Mouse (Mus musculus): Measurements from ENCODE around the gene Fam219b. TPM values are rescaled to one million over a fixed set of nuclear protein-coding genes. Genes with fewer than 3 reads are reported as not detected.
A peak's percentile ranks its signal among the peaks of the same experiment; 100 is the strongest.

Fam219b gene
- polyA plus RNA-seq, 2 experiments, result 3.1 to 4.8 TPM

GRCm38 (mm10) chr9:57565741-57566221, 28.5 kb downstream of the Fam219b start:
- no peak overlapping the region for H3K27ac ChIP-seq

DNA sequence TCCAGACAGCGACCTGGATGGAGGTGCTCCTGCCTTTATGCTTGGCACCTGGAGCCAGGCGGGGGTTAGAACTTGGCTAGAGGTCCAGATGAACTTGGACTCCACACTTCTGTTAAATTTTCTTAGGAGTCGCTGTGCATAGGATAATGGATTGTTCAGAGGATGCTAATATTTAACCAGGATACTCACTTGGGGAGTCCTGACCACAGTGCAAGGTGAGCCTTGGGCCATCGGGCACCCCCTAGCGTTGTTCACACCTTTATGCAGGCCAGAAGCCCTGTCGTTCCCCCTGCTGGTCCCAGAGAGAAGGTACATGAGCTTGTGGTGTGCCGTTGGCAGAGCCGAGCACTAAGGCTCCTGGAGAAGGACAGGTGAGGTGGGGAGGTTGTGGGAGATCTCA, 29.5 kb downstream of the Fam219b start:
- 0 out of 2 replicates have a peak, but pooled peaks cover 2% of the 10 kb centered on the region for H3K36me3 ChIP-seq (replicated peaks; ENCODE audit: control insufficient read depth, insufficient read depth, low read depth)
- 62% methylated on average over 8 of the region's 8 CpGs for WGBS (ENCODE audit: insufficient replicate concordance)
- no peak for ATAC-seq (ENCODE audit: insufficient read depth)
- no peak overlapping the region for H3K4me2 ChIP-seq (ENCODE audit: low read depth)
- H3K4me1 ChIP-seq (replicated peaks; ENCODE audit: control insufficient read depth in 2 of 2, insufficient read depth in 2 of 2, low read length in 1 of 2), result peaks cover 4 to 6% of the 10 kb centered on the region in 2 experiments
- no peak overlapping the region for H3K4me3 ChIP-seq (ENCODE audit: insufficient read depth in 1 of 2, low read depth in 2 of 2, low read length in 2 of 2)
- no peak overlapping the region for H3K9ac ChIP-seq (replicated peaks)
- H3K27ac ChIP-seq, result no peak overlapping the region
- TF ChIP-seq CTCF (IDR thresholded peaks at IDR 0.05; ENCODE audit: low read depth), result peak; percentile 62
- no peak for TF ChIP-seq EP300 (IDR thresholded peaks at IDR 0.05; ENCODE audit: low read depth)
- H3K9me3 ChIP-seq (ENCODE audit: control insufficient read depth, low read length), result no peaks in the 10 kb centered on the region
- H3K27me3 ChIP-seq (ENCODE audit: control insufficient read depth, insufficient read depth, low read length), result no peaks in the 10 kb centered on the region
- DNase-seq (ENCODE audit: low read depth in 3 of 3, low spot score in 3 of 3), result no peak

More at GRCm38 (mm10) chr9:57565741-57566221, 28.5 kb downstream of the Fam219b start:
- H3K27me3 ChIP-seq (ENCODE audit: control insufficient read depth, insufficient read depth, low read length), result no peaks in the 10 kb centered on the region
- DNase-seq (ENCODE audit: low read depth in 3 of 3, low spot score in 3 of 3) (no peak), ATAC-seq (ENCODE audit: insufficient read depth) (no peak)
- H3K4me1 ChIP-seq (replicated peaks; ENCODE audit: control insufficient read depth in 2 of 2, insufficient read depth in 2 of 2, low read length in 1 of 2), result peaks cover 11 to 12% of the 10 kb centered on the region in 2 experiments
- no peak overlapping the region for H3K4me3 ChIP-seq (ENCODE audit: insufficient read depth in 1 of 2, low read depth in 2 of 2, low read length in 2 of 2)
- H3K9ac ChIP-seq (replicated peaks), result no peak overlapping the region
- no peak for TF ChIP-seq EP300 (IDR thresholded peaks at IDR 0.05; ENCODE audit: low read depth)
- TF ChIP-seq CTCF (IDR thresholded peaks at IDR 0.05; ENCODE audit: low read depth), result no peak
- 0 out of 2 replicates have a peak, but pooled peaks cover 2% of the 10 kb centered on the region for H3K36me3 ChIP-seq (replicated peaks; ENCODE audit: control insufficient read depth, insufficient read depth, low read depth)
- H3K9me3 ChIP-seq (ENCODE audit: control insufficient read depth, low read length), result no peaks in the 10 kb centered on the region
- no peak overlapping the region for H3K4me2 ChIP-seq (ENCODE audit: low read depth)
- 52% methylated on average over 10 of the region's 10 CpGs for WGBS (ENCODE audit: insufficient replicate concordance)

GRCm38 (mm10) chr9:57568500-57568899, 31.2 kb downstream of the Fam219b start:
- Histone ChIP-seq H3K4me3 (ENCODE audit: insufficient read depth in 1 of 2, low read depth in 2 of 2, low read length in 2 of 2) (no peak overlapping the region), H3K9ac (replicated peaks) (no peak overlapping the region), H3K4me1 (replicated peaks; ENCODE audit: control insufficient read depth in 2 of 2, insufficient read depth in 2 of 2, low read length in 1 of 2) (no peaks in the 10 kb centered on the region), H3K4me2 (ENCODE audit: low read depth) (no peak overlapping the region), H3K36me3 (replicated peaks; ENCODE audit: control insufficient read depth, insufficient read depth, low read depth) (0 out of 2 replicates have a peak, but pooled peaks cover 2% of the 10 kb centered on the region), H3K27ac (no peak overlapping the region), H3K27me3 (ENCODE audit: control insufficient read depth, insufficient read depth, low read length) (no peaks in the 10 kb centered on the region), H3K9me3 (ENCODE audit: control insufficient read depth, low read length) (no peaks in the 10 kb centered on the region)
- DNase-seq (ENCODE audit: low read depth in 3 of 3, low spot score in 3 of 3), result no peak
- WGBS (ENCODE audit: insufficient replicate concordance), result 83% methylated on average over 6 of the region's 6 CpGs
- ATAC-seq (ENCODE audit: insufficient read depth), result no peak
- TF ChIP-seq CTCF (IDR thresholded peaks at IDR 0.05; ENCODE audit: low read depth) (no peak), EP300 (IDR thresholded peaks at IDR 0.05; ENCODE audit: low read depth) (no peak)

GRCm38 (mm10) chr9:57574397-57574796, 37.1 kb downstream of the Fam219b start:
- H3K4me1 ChIP-seq (replicated peaks; ENCODE audit: control insufficient read depth in 2 of 2, insufficient read depth in 2 of 2, low read length in 1 of 2), result peaks cover 10 to 15% of the 10 kb centered on the region in 2 experiments
- H3K27ac ChIP-seq, result no peak overlapping the region
- no peaks in the 10 kb centered on the region for H3K27me3 ChIP-seq (ENCODE audit: control insufficient read depth, insufficient read depth, low read length)
- H3K4me3 ChIP-seq (ENCODE audit: insufficient read depth in 1 of 2, low read depth in 2 of 2, low read length in 2 of 2), result no peak overlapping the region
- H3K9me3 ChIP-seq (ENCODE audit: control insufficient read depth, low read length), result no peaks in the 10 kb centered on the region
- 0 out of 2 replicates have a peak, but pooled peaks cover 2% of the 10 kb centered on the region for H3K36me3 ChIP-seq (replicated peaks; ENCODE audit: control insufficient read depth, insufficient read depth, low read depth)
- ATAC-seq (ENCODE audit: insufficient read depth), result no peak
- no peak overlapping the region for H3K4me2 ChIP-seq (ENCODE audit: low read depth)
- H3K9ac ChIP-seq (replicated peaks), result no peak overlapping the region
- DNase-seq (ENCODE audit: low read depth in 3 of 3, low spot score in 3 of 3), result no peak
- TF ChIP-seq CTCF (IDR thresholded peaks at IDR 0.05; ENCODE audit: low read depth) (no peak), EP300 (IDR thresholded peaks at IDR 0.05; ENCODE audit: low read depth) (no peak)

DNA sequence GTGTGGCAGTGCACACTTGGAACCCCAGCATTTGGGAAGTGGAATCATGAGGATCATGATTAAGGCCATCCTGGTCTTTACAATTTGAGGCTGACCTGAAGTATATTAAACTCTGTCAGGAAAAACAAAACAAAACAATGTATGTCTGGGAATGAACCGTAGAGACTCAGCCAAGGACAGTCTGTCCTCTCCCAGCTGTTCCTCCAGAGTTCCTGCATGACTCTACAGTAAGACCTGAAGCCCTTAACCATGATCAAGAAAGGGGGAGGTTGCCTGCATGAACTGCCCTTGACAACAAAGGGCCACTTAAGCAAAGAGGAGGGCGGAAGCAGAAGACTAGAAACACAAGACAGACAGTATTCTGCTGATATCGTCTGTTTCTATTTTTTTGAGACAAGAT, 38.2 kb downstream of the Fam219b start:
- DNase-seq (ENCODE audit: low read depth in 3 of 3, low spot score in 3 of 3), result no peak
- no peaks in the 10 kb centered on the region for H3K9me3 ChIP-seq (ENCODE audit: control insufficient read depth, low read length)
- H3K4me2 ChIP-seq (ENCODE audit: low read depth), result no peak overlapping the region
- H3K36me3 ChIP-seq (replicated peaks; ENCODE audit: control insufficient read depth, insufficient read depth, low read depth), result no peaks in the 10 kb centered on the region
- no peaks in the 10 kb centered on the region for H3K27me3 ChIP-seq (ENCODE audit: control insufficient read depth, insufficient read depth, low read length)
- no peak overlapping the region for H3K27ac ChIP-seq
- no peak for ATAC-seq (ENCODE audit: insufficient read depth)
- H3K4me1 ChIP-seq (replicated peaks; ENCODE audit: control insufficient read depth in 2 of 2, insufficient read depth in 2 of 2, low read length in 1 of 2), result peaks cover 10 to 15% of the 10 kb centered on the region in 2 experiments
- TF ChIP-seq CTCF (IDR thresholded peaks at IDR 0.05; ENCODE audit: low read depth), result no peak
- no peak for TF ChIP-seq EP300 (IDR thresholded peaks at IDR 0.05; ENCODE audit: low read depth)
- H3K4me3 ChIP-seq (ENCODE audit: insufficient read depth in 1 of 2, low read depth in 2 of 2, low read length in 2 of 2), result no peak overlapping the region
- 69% methylated on average over 3 of the region's 3 CpGs for WGBS (ENCODE audit: insufficient replicate concordance)
- H3K9ac ChIP-seq (replicated peaks), result no peak overlapping the region

Measured in liver, embryonic 14.5 days (tissue).